Mouse (Mus musculus): ENCODE measurements around the gene Slc1a1.

DNA sequence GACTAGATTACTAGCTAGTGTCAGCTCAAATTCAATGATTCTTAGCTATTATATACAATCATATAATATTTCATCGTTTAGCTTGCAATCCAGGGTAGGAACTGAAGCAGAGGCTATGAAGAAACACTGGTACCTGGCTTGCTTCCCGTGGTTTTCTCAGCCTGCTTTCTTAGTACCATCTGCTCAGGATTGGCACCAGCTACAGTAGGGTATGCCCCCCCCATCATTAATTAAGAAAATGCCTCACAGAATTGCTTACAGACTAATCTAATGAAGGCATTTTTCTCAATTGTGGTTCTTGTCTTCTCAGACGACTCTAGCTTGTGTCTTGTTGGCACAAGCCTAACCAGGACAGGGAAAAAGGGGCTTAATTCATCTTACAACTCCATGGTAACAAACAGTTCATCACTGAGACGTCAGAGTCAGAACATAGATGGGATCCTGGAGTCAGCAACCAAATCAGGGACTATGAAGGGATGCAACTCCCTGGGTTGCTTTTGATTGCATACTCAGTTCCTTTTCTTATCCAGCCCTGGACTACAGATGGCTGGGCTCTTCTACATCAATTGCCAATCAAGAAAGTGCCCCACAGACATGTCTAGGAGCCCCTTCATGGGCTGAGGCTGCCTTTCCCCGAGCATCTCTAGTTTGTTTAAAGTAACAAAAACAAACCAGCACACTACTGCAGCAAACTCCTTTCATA is 38.6 kb upstream of the Slc1a1 start:
- TF ChIP-seq CTCF (IDR thresholded peaks at IDR 0.05; ENCODE audit: low read depth, low read length) (no peak), POLR2A (IDR thresholded peaks at IDR 0.05; ENCODE audit: extremely low read depth, insufficient read depth, low read length) (no peak)
